Mouse (Mus musculus): Measurements from ENCODE around the gene Glipr1l2. TPM values are rescaled to one million over a fixed set of nuclear protein-coding genes. Genes with fewer than 3 reads are reported as not detected.

Gene Glipr1l2
- not detected for total RNA-seq (2023)

DNA sequence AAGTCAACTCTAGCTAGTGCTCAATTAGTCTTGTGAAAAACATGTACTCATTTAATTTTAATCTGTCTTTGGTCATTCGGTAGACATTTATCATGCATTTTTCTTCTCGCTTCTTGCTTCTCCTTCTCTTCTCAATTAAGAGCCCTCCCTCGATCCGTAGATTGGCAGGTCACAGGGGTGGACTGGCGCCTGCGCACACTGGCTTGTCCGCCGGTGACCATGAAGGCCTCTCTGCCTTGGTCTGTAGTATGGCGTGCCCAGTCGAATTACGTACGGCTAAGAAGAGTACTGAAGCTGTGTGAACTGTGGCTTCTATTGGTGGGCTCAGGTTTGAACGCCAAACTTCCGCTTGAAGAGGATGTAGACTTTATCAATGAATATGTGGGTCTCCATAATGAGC is at the start of gene Glipr1l2:
Glipr1l2 (plus strand) TSS at position 198 of the 400 bp plus-strand sequence.

DNA sequence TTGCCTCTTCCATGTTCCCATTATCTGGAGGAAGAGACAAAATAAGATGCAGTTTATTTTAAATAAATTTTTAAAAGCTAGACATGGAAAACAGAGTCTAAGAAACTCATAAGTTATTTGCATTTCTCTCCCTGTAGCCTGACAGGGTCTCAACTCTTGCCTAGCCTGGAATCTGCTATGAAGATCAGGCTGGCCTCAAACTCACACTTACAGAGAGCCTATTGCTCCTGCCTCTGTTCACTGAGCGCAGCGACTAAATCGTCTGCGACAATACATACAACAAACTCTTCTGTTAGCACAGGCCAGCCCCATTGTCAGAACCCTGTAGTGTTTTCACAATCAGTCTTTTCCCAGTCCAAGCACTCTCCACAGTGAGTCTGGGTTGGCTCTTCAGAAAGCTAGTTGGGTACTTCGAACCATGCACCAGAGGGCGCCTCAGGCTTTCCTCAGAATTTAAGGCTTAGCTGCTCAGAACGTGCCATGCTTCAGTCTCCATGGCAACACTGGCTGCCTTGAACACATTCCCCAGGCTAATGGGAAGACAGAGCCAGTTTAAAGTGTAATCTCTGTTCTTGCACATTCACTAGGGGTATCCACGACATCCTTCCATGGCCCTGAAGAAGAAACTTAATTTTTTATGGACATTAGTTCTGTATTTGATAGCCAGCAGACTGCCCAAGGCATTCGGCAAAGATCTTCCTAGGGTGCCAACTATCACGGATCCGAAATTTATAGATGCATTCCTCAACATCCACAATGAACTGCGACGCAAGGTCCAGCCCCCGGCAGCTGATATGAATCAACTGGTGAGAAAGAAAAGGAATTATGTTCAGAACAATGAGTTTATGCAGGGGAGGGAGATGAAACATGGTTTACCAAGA is 23.2 kb upstream of the Glipr1l2 start, which contains the start of gene Glipr1l1:
Glipr1l1 (plus strand) TSS at position 488 of the 881 bp plus-strand sequence.

Other genes with a start within 250 kb of the Glipr1l2 start
- 50.1 TPM for gene Krr1, start 110.7 kb upstream of the Glipr1l2 start, total RNA-seq (2023)
- gene Glipr1, start 80.7 kb upstream of the Glipr1l2 start, total RNA-seq (2023): 54.8 TPM
- not detected for gene Glipr1l1, start 23.2 kb upstream of the Glipr1l2 start, total RNA-seq (2023)
- gene Glipr1l3, start 77.0 kb downstream of the Glipr1l2 start, total RNA-seq (2023): not detected
- not detected for gene Caps2, start 80.3 kb downstream of the Glipr1l2 start, total RNA-seq (2023)
- not detected for gene Kcnc2, start 187.8 kb downstream of the Glipr1l2 start, total RNA-seq (2023)